Mouse (Mus musculus) gastrocnemius, postnatal 25 days (tissue): ENCODE measurements around the gene Nfia. TPM values are rescaled to one million over a fixed set of nuclear protein-coding genes. Genes with fewer than 3 reads are reported as not detected.

Experiments
- DNase-seq: peaks from one replicate; pipeline ENCODE4 v3.0.0; 2022
- total RNA-seq, 2 experiments: library from RNA; stranded (reverse); gene quantifications; 1 replicate in 1 of 2; 2 replicates in 1 of 2; pipeline ENCODE4 v1.2.3; 2021

Nfia gene
- total RNA-seq, 2 experiments from 2014 or later: 54.7 to 55.0 TPM

DNA sequence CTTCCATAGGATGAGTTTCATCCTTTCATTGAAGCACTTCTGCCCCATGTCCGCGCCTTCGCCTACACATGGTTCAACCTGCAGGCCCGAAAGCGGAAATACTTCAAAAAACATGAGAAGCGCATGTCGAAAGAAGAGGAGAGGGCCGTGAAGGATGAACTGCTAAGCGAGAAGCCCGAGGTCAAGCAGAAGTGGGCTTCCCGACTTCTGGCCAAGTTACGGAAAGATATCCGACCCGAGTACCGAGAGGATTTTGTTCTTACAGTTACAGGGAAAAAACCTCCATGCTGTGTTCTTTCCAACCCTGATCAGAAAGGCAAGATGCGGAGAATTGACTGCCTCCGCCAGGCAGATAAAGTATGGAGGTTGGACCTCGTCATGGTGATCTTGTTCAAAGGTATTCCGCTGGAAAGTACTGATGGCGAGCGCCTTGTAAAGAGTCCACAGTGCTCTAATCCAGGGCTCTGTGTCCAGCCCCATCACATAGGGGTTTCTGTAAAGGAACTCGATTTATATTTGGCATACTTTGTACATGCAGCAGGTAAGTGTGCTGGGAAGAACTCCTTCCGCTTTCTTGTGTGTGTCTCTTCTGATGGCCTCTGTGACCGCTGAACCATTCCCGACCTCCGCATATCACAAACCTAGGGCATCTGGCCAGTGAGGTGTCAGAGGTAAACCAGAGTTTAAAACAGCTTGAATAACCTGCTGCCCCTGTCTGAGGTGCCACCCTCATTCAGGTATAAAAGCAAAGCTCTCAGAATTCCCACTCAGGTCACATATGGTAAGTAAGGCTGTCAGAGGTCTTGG is 10.7 kb downstream of the Nfia start:
- DNase-seq: no peak

DNA sequence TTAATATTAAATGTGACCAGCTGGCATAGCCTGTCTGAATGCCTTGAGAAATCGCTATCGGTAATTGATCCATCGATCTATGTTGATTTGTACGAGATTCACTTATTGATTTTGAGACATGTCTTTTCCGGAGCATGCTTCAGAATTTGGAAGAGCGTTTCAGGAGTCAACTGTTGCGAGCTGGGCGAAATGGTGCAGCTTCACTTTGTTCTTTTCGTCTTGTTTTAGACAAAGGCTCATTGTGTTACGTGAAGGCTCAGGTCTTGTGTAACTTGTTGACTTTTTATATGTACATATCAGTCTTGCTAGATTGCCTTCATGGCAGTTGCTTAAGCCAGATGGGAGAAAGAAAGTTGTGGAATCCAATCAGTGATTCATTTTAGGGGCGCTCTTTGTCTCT is 11.7 kb downstream of the Nfia start:
- no peak for DNase-seq

- DNase-seq: no peak
Observed at GRCm38 (mm10) chr4:97785547-97786271, 13.2 kb downstream of the Nfia start.

- no peak for DNase-seq
Observed at GRCm38 (mm10) chr4:97786571-97786970, 14.0 kb downstream of the Nfia start.

- no peak for DNase-seq
Observed at GRCm38 (mm10) chr4:97787515-97787914, 15.0 kb downstream of the Nfia start.

DNA sequence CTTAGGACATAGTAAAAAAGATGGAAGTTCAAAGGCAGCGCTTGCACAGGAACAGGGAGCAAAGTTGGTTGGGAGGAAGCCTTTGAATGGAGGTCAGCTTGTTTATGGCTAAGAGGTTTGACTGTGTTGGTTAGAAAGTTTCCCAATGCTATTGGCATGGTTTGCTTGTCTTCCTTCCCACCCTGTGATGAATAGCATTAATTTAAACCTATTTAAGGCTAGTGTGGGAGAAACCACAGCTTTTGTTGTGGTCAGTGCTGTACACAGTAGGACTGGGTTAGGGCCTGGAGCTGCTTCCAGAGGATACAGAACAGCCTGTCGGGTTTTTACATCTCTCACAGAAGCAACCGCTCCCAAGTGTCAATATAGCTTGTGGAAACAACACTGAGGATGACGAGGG is 16.0 kb downstream of the Nfia start:
- DNase-seq: no peak

DNA sequence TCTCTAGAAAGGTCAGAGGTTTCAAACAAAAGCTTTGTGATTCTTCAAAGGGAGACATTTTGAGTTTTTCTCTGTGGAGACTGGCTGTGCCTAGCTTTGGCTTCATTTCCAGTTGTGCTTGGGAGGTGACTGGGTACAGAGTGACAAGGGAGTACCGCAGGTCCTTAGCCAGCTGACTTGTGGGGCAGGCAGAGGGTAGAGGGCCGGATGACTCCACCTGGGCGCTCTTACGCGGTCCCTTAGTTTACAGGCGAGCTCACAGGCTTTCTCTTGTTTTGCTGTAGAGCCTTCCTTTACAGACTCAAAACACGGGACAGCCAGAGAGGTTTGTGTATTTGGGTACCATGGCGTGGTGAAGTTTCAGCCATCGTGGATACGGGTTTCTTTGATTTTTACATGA is 21.4 kb downstream of the Nfia start:
- DNase-seq: no peak

DNA sequence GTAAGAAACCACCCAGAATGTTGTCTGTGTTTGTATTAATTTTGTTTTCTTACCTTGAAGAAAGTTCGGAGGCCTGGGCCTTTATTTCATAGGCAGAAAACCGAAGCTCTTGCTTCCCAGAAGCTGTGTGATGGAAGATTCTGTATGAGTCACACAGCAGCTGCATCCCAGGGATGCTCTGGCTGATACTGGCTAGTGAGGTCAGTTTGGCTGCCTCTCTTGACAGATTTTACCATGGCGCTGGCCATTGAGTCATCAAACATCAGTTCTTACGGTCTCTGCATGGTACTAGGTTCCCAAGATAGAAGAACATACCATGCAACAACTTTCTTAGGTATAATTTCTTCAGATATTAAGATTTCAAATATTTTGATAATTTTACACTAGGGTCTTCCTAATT is 22.3 kb downstream of the Nfia start:
- peak; percentile 60 for DNase-seq

GRCm38 (mm10) chr4:97795957-97796356 is 23.4 kb downstream of the Nfia start:
- no peak for DNase-seq

DNA sequence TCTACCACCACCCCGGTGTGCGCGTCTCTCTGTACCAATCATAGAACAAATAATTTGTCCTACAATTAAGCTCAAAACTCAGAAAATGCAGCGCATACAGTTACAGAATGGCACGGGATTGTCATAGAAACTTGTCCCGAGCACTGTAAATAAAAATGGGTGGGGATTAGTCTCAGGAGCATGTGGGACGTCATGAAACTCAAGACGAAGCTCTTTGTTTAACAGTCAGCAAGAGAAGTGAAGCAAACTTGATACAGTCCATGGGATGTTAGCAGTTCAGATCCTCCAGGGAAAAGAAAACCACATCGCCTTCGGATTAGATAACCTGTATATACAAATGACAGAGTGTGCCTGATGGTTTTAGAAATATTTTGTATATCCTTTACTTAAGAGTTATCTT is 24.0 kb downstream of the Nfia start:
- no peak for DNase-seq

GRCm38 (mm10) chr4:97803791-97804190 is 31.3 kb downstream of the Nfia start:
- no peak for DNase-seq

DNA sequence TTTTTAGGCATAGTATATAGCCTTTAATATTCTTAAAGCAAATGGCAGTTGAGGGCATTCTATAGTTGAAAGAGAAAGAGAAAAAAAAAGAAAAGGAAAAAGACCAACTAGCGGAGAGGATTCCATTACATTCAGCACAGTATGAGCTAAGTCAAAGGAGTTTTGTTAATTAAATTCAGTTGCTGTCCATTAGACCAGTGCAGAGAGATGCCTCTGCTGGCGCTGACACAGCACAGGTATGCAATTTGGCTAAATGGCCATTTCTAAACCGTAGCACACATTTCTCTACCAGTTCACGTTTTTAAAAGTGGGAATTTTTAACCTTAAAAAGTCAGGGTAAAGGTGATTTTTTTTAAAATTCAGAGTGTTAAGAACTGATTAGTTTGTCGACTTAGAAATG is 32.1 kb downstream of the Nfia start:
- DNase-seq: no peak

- DNase-seq: no peak
Observed at GRCm38 (mm10) chr4:97805255-97805654, 32.7 kb downstream of the Nfia start.

DNA sequence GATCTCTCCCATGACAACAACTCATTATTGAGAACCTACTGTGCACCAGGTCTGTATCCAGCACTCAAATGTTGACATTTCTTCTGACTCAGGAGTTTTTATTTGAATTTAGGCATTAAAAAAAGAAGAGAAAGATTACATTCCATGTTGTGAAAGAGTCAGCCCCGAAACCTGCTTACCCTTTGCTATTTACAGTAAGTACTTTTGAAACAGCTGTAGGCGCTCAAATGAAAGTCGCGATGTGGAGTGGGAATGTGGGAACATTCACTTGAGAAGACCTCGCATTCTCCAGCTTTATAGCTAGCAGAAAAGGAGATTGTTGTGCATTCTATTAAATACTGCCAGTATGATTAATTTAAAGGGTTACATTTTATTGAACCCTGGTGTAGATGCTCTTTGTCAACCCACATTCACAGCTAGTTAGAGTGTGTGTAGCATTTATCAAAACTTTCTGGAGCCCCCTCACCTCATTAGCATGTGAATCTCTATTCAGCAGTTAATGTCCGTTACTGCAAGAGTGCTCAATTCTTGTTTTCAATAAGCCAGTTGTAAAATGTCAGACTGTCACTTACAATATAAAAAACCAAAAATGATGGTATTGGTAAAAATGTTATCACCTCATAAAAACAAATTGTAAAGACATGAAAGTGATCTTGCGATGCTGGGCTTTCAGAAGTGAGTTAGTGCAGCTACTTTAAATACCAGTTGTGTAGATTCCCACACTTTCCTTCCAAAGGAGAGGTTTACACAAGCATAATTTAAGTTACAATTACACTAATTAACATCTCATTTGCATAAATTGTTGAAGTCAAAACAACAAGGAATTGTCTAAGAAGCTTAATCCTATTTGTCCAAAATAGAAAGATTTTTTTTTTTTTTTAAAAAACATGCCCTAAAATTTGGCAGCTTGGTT is 33.6 kb downstream of the Nfia start:
- DNase-seq: no peak

DNA sequence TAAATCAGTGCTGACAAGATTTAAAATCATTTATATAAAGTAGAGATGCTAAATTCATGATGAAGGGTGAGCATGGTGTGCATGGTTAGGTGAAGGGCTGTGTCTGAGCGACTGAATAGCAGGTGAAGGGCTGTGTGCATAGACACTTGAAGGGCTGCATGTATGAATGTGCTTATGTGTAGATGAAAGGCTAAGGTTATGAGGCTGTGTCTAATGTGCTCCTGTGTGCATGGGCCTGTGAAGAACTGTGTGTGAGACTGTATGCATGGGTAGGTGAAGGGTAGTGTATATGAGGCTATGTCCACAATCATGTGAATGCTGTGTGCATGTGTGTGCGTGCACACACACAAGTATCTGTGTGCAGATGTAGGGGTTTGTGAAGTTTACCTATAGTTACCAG is 34.4 kb downstream of the Nfia start:
- no peak for DNase-seq

GRCm38 (mm10) chr4:97808885-97809284 is 36.4 kb downstream of the Nfia start:
- DNase-seq: no peak

DNA sequence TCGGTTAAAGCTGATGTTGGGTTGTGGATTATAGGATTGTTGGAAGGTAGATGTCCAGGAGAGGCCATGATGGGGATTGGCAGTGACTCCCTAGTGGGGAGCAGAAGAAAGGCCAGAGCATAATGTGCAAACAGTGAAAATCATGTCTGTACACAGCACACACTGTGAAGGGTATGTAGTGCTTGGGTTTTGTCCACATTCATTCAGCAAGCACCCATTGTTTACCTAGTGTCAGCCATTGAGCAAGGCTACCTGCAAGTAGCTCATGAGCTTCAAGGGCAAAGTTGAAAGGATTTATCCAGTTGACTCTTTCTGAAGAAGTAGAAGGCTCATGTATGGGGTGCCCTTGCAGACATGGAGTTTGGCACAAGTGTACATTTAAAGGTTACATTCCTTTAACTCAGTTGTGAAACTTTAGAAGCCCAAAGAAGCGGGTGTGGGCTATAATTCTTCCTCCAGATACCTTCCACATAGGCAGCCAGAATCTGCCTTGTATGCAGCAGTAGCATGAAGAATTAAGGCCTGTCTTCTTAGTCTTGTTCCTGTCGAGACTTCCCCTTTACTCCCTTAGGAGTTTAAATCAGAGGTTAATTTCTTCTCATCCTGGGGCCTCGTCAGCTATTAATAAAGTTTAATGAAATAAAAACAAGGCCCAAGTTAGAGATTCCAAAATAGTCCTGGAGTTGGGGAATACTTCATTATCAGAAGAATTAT is 37.2 kb downstream of the Nfia start:
- no peak for DNase-seq

GRCm38 (mm10) chr4:97810348-97810939 is 37.9 kb downstream of the Nfia start:
- no peak for DNase-seq

DNA sequence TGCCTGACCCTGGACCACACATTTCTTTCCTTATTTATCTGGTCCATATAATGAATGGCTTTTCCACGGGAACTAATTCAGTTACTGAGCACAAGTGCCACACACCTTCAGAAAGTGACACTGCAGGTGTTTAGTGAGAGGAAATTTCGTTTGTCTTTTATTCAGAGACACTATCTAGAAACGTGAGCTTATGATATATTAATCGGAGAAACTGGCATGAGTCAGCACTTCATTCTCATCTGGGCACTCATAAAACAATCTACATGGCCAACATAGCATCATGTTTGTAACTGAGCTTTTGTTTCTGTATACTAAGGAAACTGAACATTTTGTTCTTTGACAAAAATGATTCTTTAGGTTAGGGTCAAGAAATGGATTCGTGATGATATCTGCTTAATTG is 40.5 kb downstream of the Nfia start:
- DNase-seq: no peak

DNA sequence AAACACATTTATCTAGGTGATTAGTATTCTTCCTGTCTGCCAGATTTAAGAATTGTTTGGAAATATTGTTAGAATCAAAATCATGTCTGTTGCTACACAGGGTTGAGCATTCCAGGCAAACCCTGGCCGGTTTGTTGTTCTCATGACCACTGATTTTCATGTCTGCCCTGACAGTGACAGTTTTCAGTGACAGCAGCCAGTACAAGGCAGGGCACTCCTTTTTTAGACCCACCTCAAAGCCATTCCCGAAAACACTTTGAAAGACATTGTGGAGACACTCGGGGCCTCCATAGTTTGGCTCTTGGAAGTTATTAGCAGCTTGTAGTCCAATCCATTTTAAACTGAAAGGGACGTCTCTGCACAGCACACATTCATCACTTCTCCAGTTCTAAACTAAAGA is 41.5 kb downstream of the Nfia start:
- no peak for DNase-seq

DNA sequence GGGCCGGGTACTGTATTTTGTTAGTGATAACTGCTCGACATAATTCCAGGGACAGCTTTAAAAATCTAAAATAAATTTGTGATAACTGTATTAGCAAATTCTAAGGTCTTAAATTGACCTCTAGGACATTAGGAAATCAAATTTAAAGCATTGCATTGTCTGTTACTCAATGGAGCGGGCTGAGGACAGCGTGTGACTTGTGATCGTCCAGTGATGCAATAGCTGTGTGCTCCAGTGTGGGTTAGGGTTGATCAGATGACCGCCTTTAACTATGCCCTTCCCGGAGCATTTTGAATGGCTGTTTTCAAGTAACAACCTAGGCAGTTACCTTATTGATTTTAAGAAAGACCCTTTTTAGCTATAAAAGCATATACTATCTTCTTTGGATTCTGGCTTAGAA is 42.0 kb downstream of the Nfia start:
- no peak for DNase-seq

DNA sequence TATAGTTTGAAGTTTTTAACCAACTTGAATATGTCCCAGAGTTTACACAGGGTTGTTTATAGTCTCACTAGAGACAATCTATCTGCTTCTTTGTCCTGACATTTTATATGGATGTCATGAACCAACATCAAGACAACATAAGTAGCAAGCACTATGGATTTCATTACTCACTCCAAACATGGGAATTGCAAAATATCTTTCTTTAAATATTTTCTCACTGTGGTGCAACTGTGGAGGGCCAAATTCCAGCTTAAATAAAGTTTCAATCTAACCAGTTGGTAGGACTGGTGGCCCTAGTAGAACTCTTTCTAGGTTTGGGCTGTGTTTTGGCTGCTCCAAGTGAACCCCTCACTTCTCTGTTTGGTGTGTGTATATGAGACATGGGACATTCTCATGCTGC is 43.5 kb downstream of the Nfia start:
- DNase-seq: no peak
